Mouse (Mus musculus): ENCODE measurements at regions not wholly inside any gene's neighbourhood (a gene's known extent, or its start where the extent isn't known, plus 50 kb on each side); places are given as distances from the start of the nearest gene placed in this dataset.

- no peak overlapping the region for H3K27ac ChIP-seq (ENCODE audit: low read depth)
- ATAC-seq (replicated peaks; ENCODE audit: low FRiP score, low TSS enrichment, low read depth) (no peak), DNase-seq (ENCODE audit: low spot score) (no peak)
- H3K36me3 ChIP-seq (ENCODE audit: control insufficient read depth, insufficient read depth, low read length): no peaks in the 10 kb centered on the region
- H3K9me3 ChIP-seq (ENCODE audit: control insufficient read depth, low read length): no peaks in the 10 kb centered on the region
- no peak overlapping the region for H3K4me3 ChIP-seq (ENCODE audit: low read depth, low read length)
- 58% methylated on average over 2 of the region's 2 CpGs for WGBS
- H3K4me1 ChIP-seq (replicated peaks; ENCODE audit: control insufficient read depth, insufficient read depth, low read length): no peaks in the 10 kb centered on the region
- H3K9ac ChIP-seq (ENCODE audit: low read length): no peak overlapping the region
- H3K27me3 ChIP-seq (replicated peaks; ENCODE audit: control insufficient read depth, insufficient read depth, low read length): no peaks in the 10 kb centered on the region
- H3K4me2 ChIP-seq (ENCODE audit: low read length): no peak overlapping the region
Measured at GRCm38 (mm10) chr8:97477098-97477457, 1588.7 kb upstream of the Got2 start.

- 79% methylated on average over 7 of the region's 7 CpGs for WGBS
- no peaks in the 10 kb centered on the region for H3K9me3 ChIP-seq (ENCODE audit: control insufficient read depth, low read length)
- H3K36me3 ChIP-seq (ENCODE audit: control insufficient read depth, insufficient read depth, low read length): no peaks in the 10 kb centered on the region
- no peak overlapping the region for H3K4me3 ChIP-seq (ENCODE audit: low read depth, low read length)
- H3K4me2 ChIP-seq (ENCODE audit: low read length): no peak overlapping the region
- ATAC-seq (replicated peaks; ENCODE audit: low FRiP score, low TSS enrichment, low read depth): no peak
- no peak overlapping the region for H3K27ac ChIP-seq (ENCODE audit: low read depth)
- no peak for DNase-seq (ENCODE audit: low spot score)
- H3K27me3 ChIP-seq (replicated peaks; ENCODE audit: control insufficient read depth, insufficient read depth, low read length): no peaks in the 10 kb centered on the region
- no peaks in the 10 kb centered on the region for H3K4me1 ChIP-seq (replicated peaks; ENCODE audit: control insufficient read depth, insufficient read depth, low read length)
- H3K9ac ChIP-seq (ENCODE audit: low read length): no peak overlapping the region
Measured at GRCm38 (mm10) chr8:97476430-97477097, 1588.2 kb upstream of the Got2 start.

GRCm38 (mm10) chr8:97473326-97473725 is 1585.0 kb upstream of the Got2 start:
- 85% methylated on average over 3 of the region's 3 CpGs for WGBS
- Histone ChIP-seq H3K4me1 (replicated peaks; ENCODE audit: control insufficient read depth, insufficient read depth, low read length) (no peaks in the 10 kb centered on the region), H3K4me2 (ENCODE audit: low read length) (no peak overlapping the region), H3K27me3 (replicated peaks; ENCODE audit: control insufficient read depth, insufficient read depth, low read length) (no peaks in the 10 kb centered on the region), H3K9ac (ENCODE audit: low read length) (no peak overlapping the region), H3K4me3 (ENCODE audit: low read depth, low read length) (no peak overlapping the region), H3K36me3 (ENCODE audit: control insufficient read depth, insufficient read depth, low read length) (no peaks in the 10 kb centered on the region), H3K27ac (ENCODE audit: low read depth) (no peak overlapping the region), H3K9me3 (ENCODE audit: control insufficient read depth, low read length) (no peaks in the 10 kb centered on the region)
- ATAC-seq (replicated peaks; ENCODE audit: low FRiP score, low TSS enrichment, low read depth) (no peak), DNase-seq (ENCODE audit: low spot score) (no peak)

GRCm38 (mm10) chr8:97461478-97461877 is 1573.1 kb upstream of the Got2 start:
- Histone ChIP-seq H3K4me1 (replicated peaks; ENCODE audit: control insufficient read depth, insufficient read depth, low read length) (no peaks in the 10 kb centered on the region), H3K4me2 (ENCODE audit: low read length) (no peak overlapping the region), H3K9me3 (ENCODE audit: control insufficient read depth, low read length) (no peaks in the 10 kb centered on the region), H3K36me3 (ENCODE audit: control insufficient read depth, insufficient read depth, low read length) (no peaks in the 10 kb centered on the region), H3K9ac (ENCODE audit: low read length) (no peak overlapping the region), H3K27me3 (replicated peaks; ENCODE audit: control insufficient read depth, insufficient read depth, low read length) (no peaks in the 10 kb centered on the region), H3K27ac (ENCODE audit: low read depth) (no peak overlapping the region), H3K4me3 (ENCODE audit: low read depth, low read length) (no peak overlapping the region)
- DNase-seq (ENCODE audit: low spot score): no peak
- no peak for ATAC-seq (replicated peaks; ENCODE audit: low FRiP score, low TSS enrichment, low read depth)

- DNase-seq (ENCODE audit: low spot score): no peak
- H3K4me3 ChIP-seq (ENCODE audit: low read depth, low read length): no peak overlapping the region
- no peaks in the 10 kb centered on the region for H3K27me3 ChIP-seq (replicated peaks; ENCODE audit: control insufficient read depth, insufficient read depth, low read length)
- ATAC-seq (replicated peaks; ENCODE audit: low FRiP score, low TSS enrichment, low read depth): no peak
- H3K9ac ChIP-seq (ENCODE audit: low read length): no peak overlapping the region
- H3K4me2 ChIP-seq (ENCODE audit: low read length): no peak overlapping the region
- no peaks in the 10 kb centered on the region for H3K4me1 ChIP-seq (replicated peaks; ENCODE audit: control insufficient read depth, insufficient read depth, low read length)
- WGBS: 94% methylated on average over 8 of the region's 8 CpGs
- H3K36me3 ChIP-seq (ENCODE audit: control insufficient read depth, insufficient read depth, low read length): no peaks in the 10 kb centered on the region
- H3K9me3 ChIP-seq (ENCODE audit: control insufficient read depth, low read length): no peaks in the 10 kb centered on the region
- no peak overlapping the region for H3K27ac ChIP-seq (ENCODE audit: low read depth)
Measured at GRCm38 (mm10) chr8:97447696-97448095, 1559.3 kb upstream of the Got2 start.

- WGBS: 41% methylated on average over 1 of the region's 1 CpGs
- H3K4me2 ChIP-seq (ENCODE audit: low read length): no peak overlapping the region
Measured at GRCm38 (mm10) chr8:97441483-97441882, 1553.1 kb upstream of the Got2 start.

GRCm38 (mm10) chr8:97433584-97433983 is 1545.2 kb upstream of the Got2 start:
- Histone ChIP-seq H3K36me3 (ENCODE audit: control insufficient read depth, insufficient read depth, low read length) (no peaks in the 10 kb centered on the region), H3K9ac (ENCODE audit: low read length) (no peak overlapping the region), H3K27ac (ENCODE audit: low read depth) (no peak overlapping the region), H3K9me3 (ENCODE audit: control insufficient read depth, low read length) (no peaks in the 10 kb centered on the region), H3K4me3 (ENCODE audit: low read depth, low read length) (no peak overlapping the region), H3K4me1 (replicated peaks; ENCODE audit: control insufficient read depth, insufficient read depth, low read length) (no peaks in the 10 kb centered on the region), H3K4me2 (ENCODE audit: low read length) (no peak overlapping the region), H3K27me3 (replicated peaks; ENCODE audit: control insufficient read depth, insufficient read depth, low read length) (no peaks in the 10 kb centered on the region)
- WGBS: 49% methylated on average over 5 of the region's 5 CpGs
- DNase-seq (ENCODE audit: low spot score) (no peak), ATAC-seq (replicated peaks; ENCODE audit: low FRiP score, low TSS enrichment, low read depth) (peak; percentile 55; the same call in 1 of the 2 replicates)

More at GRCm38 (mm10) chr8:97441483-97441882, 1553.1 kb upstream of the Got2 start:
- no peaks in the 10 kb centered on the region for H3K9me3 ChIP-seq (ENCODE audit: control insufficient read depth, low read length)
- no peak overlapping the region for H3K9ac ChIP-seq (ENCODE audit: low read length)
- no peaks in the 10 kb centered on the region for H3K27me3 ChIP-seq (replicated peaks; ENCODE audit: control insufficient read depth, insufficient read depth, low read length)
- DNase-seq (ENCODE audit: low spot score): no peak
- H3K4me3 ChIP-seq (ENCODE audit: low read depth, low read length): no peak overlapping the region
- no peaks in the 10 kb centered on the region for H3K4me1 ChIP-seq (replicated peaks; ENCODE audit: control insufficient read depth, insufficient read depth, low read length)
- H3K27ac ChIP-seq (ENCODE audit: low read depth): no peak overlapping the region
- no peak for ATAC-seq (replicated peaks; ENCODE audit: low FRiP score, low TSS enrichment, low read depth)
- H3K36me3 ChIP-seq (ENCODE audit: control insufficient read depth, insufficient read depth, low read length): no peaks in the 10 kb centered on the region

- DNase-seq (ENCODE audit: low spot score): no peak
- no peaks in the 10 kb centered on the region for H3K9me3 ChIP-seq (ENCODE audit: control insufficient read depth, low read length)
- ATAC-seq (replicated peaks; ENCODE audit: low FRiP score, low TSS enrichment, low read depth): no peak
- no peaks in the 10 kb centered on the region for H3K36me3 ChIP-seq (ENCODE audit: control insufficient read depth, insufficient read depth, low read length)
- H3K27ac ChIP-seq (ENCODE audit: low read depth): no peak overlapping the region
- H3K27me3 ChIP-seq (replicated peaks; ENCODE audit: control insufficient read depth, insufficient read depth, low read length): no peaks in the 10 kb centered on the region
- 69% methylated on average over 4 of the region's 4 CpGs for WGBS
- no peak overlapping the region for H3K4me3 ChIP-seq (ENCODE audit: low read depth, low read length)
- H3K4me1 ChIP-seq (replicated peaks; ENCODE audit: control insufficient read depth, insufficient read depth, low read length): no peaks in the 10 kb centered on the region
- H3K4me2 ChIP-seq (ENCODE audit: low read length): no peak overlapping the region
- H3K9ac ChIP-seq (ENCODE audit: low read length): no peak overlapping the region
Measured at GRCm38 (mm10) chr8:97431467-97431866, 1543.1 kb upstream of the Got2 start.

GRCm38 (mm10) chr8:97422331-97422730 is 1534.0 kb upstream of the Got2 start:
- no peaks in the 10 kb centered on the region for H3K4me1 ChIP-seq (replicated peaks; ENCODE audit: control insufficient read depth, insufficient read depth, low read length)
- H3K27me3 ChIP-seq (replicated peaks; ENCODE audit: control insufficient read depth, insufficient read depth, low read length): no peaks in the 10 kb centered on the region
- no peak overlapping the region for H3K27ac ChIP-seq (ENCODE audit: low read depth)
- H3K4me3 ChIP-seq (ENCODE audit: low read depth, low read length): no peak overlapping the region
- no peak overlapping the region for H3K4me2 ChIP-seq (ENCODE audit: low read length)
- ATAC-seq (replicated peaks; ENCODE audit: low FRiP score, low TSS enrichment, low read depth) (no peak), DNase-seq (ENCODE audit: low spot score) (no peak)
- no peak overlapping the region for H3K9ac ChIP-seq (ENCODE audit: low read length)
- 73% methylated on average over 1 of the region's 1 CpGs for WGBS
- no peaks in the 10 kb centered on the region for H3K36me3 ChIP-seq (ENCODE audit: control insufficient read depth, insufficient read depth, low read length)
- no peaks in the 10 kb centered on the region for H3K9me3 ChIP-seq (ENCODE audit: control insufficient read depth, low read length)
